Mouse (Mus musculus) c-Kit-positive CD71-positive TER-119-negative erythroid progenitor cells, embryonic 14.5 days (primary cell): ENCODE data around the gene Ttc36.
A peak's percentile ranks its signal among the peaks of the same experiment; 100 is the strongest.
"Not testable (repeated sequence)": the region's sequence is repeated elsewhere in the genome, so short reads cannot be mapped to it uniquely, and the experiment has no call there.

Source experiments
- DNase-seq: peaks from one replicate; pipeline ENCODE4 v3.0.0-alpha.2; 2013; ENCODE audit warnings: low read depth

The Ttc36 gene

GRCm38 (mm10) chr9:44772750-44773651, 29.9 kb downstream of the Ttc36 start:
- peak; percentile 97 for DNase-seq

GRCm38 (mm10) chr9:44772392-44772749, 30.5 kb downstream of the Ttc36 start:
- no peak for DNase-seq

- no peak for DNase-seq
Measured at GRCm38 (mm10) chr9:44771376-44771775, 31.5 kb downstream of the Ttc36 start.

GRCm38 (mm10) chr9:44768029-44768394, 34.9 kb downstream of the Ttc36 start:
- not testable (repeated sequence) for DNase-seq

- peak; percentile 86 for DNase-seq
Measured at GRCm38 (mm10) chr9:44767101-44768028, 35.5 kb downstream of the Ttc36 start, which contains the start of the genes Arcn1 and Ift46. Gene Arcn1 (minus strand): TSS chr9:44767845. Gene Ift46 (plus strand): TSS chr9:44767908.

GRCm38 (mm10) chr9:44760873-44761272, 42.0 kb downstream of the Ttc36 start:
- no peak for DNase-seq
